Mouse (Mus musculus) mouse embryonic stem cell (cell line): Measurements from ENCODE around the gene Zmiz1.

Experiments used
- in situ Hi-C, 2 experiments: fragments of 300-500 bp; cut with MboI; formaldehyde crosslinking; loops; 1 replicate in 1 of 2; 3 replicates in 1 of 2; pipeline ENCODE4 v1.14.3; 2019 to 2020; ENCODE audit warnings: low sequenced_read_pairs in 2 of 2, low pct_unique_long_range_greater_than_20kb in 1 of 2, mixed read lengths in 1 of 2; ENCODE audit not compliant: unreplicated experiment in 1 of 2

The Zmiz1 gene

GRCm38 (mm10) chr14:25708917-25709316, 249.9 kb downstream of the Zmiz1 start:
- in situ Hi-C loops, result no loop called here

GRCm38 (mm10) chr14:25710073-25710472, 251.1 kb downstream of the Zmiz1 start:
- in situ Hi-C loops, result no loop called here

GRCm38 (mm10) chr14:25710681-25711080, 251.7 kb downstream of the Zmiz1 start:
- in situ Hi-C loops, result no loop called here

GRCm38 (mm10) chr14:25711177-25711576, 252.2 kb downstream of the Zmiz1 start:
- in situ Hi-C loops, result no loop called here

DNA sequence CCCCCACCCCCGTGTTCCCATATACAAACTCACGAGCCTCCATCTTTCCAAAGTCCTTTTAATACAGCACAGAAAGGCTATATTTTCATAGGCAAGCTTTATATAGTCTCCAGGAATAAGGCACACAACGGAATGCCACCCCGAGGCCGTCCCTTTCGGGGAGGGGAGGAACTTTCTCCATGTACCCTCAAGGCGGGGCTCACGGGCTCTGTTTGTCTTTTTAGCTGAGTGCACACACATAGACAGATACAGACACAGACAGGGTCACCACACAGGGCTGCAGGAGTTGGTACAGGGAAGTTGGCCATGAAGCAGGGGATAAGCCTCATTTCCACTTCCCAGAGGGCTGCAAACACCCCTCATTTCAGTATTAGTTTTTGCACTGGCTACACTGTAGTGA, 252.6 kb downstream of the Zmiz1 start:
- in situ Hi-C loops, result no loop called here

DNA sequence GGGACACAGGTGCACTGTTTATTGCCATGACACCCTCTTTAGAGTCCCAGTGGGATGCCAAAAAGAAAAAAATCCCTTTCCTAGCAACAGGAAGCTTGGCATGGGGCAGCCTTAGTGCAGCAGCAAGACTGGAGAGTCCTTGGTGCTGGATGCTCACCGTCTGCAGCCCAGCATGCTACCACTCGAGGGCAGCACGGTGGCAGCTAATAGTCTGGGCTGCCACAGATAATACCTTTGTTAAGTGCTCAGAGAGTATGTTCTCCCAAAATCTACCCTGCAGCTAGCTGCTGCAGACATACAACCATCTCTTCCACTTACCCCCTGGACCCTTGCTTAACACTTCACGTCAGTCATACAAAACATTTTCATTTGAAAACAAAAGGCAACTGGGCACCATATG, 254.5 kb downstream of the Zmiz1 start:
- in situ Hi-C loops, result no loop called here
